In the genomic region with DNA sequence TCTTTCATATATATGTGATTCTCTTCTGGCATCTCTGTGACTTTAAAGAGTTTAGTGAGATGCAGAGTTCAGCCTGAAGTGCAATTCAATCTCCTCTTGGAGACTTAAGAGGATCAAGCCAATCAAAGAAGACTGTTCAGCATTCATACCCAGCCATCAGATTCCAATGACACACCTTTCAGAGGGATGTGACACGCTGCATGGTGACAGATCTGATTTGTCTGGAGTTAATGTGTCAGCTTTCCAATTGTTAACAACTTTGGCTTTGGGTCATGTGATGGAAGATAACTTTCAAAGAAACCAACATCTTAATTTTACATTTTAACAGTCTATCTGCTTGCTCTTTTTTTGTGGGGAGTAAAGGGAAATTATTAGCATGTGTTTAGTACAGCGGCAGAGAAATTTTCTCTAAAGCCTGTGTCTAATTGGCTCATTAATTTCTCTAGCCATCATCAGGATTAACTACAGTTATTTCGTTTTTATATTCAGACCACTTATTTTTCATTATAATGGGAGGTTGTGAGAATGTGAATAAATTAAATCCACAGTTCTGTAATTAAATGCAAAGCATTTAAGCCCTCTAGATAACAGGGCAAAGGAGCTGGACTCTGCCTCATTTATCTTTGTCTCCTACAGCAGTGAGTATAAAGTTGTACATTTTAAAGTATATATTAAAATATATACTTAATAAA, we compare ENCODE assay signal across 15 mouse cellular contexts.
"Had no signal": no experiment of that assay in that cellular context is flagged by ENCODE, and none has a peak within 500 bp of the region (broad histone marks: within the 10 kb centered on the region; RNA-seq: fewer than 3 reads in every experiment).

No protein-coding gene starts in this region.

- H3K9ac ChIP-seq: limb, embryonic 12.5 days; liver, embryonic 14.5 days; neural tube, embryonic 13.5 days; stomach, embryonic 15.5 days had no signal

- H3K9me3 ChIP-seq: limb, embryonic 12.5 days; neural tube, embryonic 13.5 days; stomach, embryonic 15.5 days had no signal

- H3K36me3 ChIP-seq: limb, embryonic 12.5 days; neural tube, embryonic 13.5 days; stomach, embryonic 15.5 days had no signal

- H3K4me3 ChIP-seq: limb, embryonic 12.5 days; neural tube, embryonic 13.5 days; stomach, embryonic 15.5 days had no signal

- H3K27ac ChIP-seq: limb, embryonic 12.5 days; liver, embryonic 14.5 days; neural tube, embryonic 13.5 days; stomach, embryonic 15.5 days had no signal

- DNase-seq: kidney, adult 11 months; kidney, postnatal 36 days; layer of hippocampus, adult 9-11 months; layer of hippocampus, postnatal 36 days; liver; lung, adult 18-20 months; retina, postnatal 1 day; right cerebral cortex, postnatal 4 days; spleen, adult 18-20 months; thymus, adult 2 months; thymus, postnatal 25 days had no signal

- H3K27me3 ChIP-seq: limb, embryonic 12.5 days; neural tube, embryonic 13.5 days; stomach, embryonic 15.5 days had no signal

- H3K4me1 ChIP-seq: limb, embryonic 12.5 days; neural tube, embryonic 13.5 days; stomach, embryonic 15.5 days had no signal

- H3K4me2 ChIP-seq: limb, embryonic 12.5 days; neural tube, embryonic 13.5 days; stomach, embryonic 15.5 days had no signal
